Mouse (Mus musculus) embryonic stem cell, embryonic (primary cell): Measurements from ENCODE around the gene Magt1.

Experiments used
- CTCF ChIA-PET, 4 experiments: fragments of 300-600 bp in 2 of 4; fragments of 350-600 bp in 2 of 4; sonication (Branson Sonifier 250); formaldehyde crosslinking; loops; one replicate each; lab custom pipeline; 2022; ENCODE audit warnings: inconsistent platforms in 2 of 4; lab: Charles Lee
- POLR2A ChIA-PET, 4 experiments: fragments of 300-600 bp in 2 of 4; fragments of 350-600 bp in 2 of 4; sonication (Branson Sonifier 250); formaldehyde crosslinking; loops; one replicate each; lab custom pipeline; 2022; ENCODE audit warnings: antibody characterized with exemption in 4 of 4, inconsistent platforms in 1 of 4; lab: Charles Lee

Gene Magt1

GRCm38 (mm10) chrX:106011465-106012159, at the start of gene Magt1:
TSS of gene Magt1 (minus strand) at chrX:106011906.
- ChIA-PET CTCF (interaction anchor here in 2 of 4 experiments (0.7 to 0.8 kb wide), 2 partner anchors 21 to 160 kb away, joined by 3 read pairs; no protein-coding TSS in a partner anchor), POLR2A (interaction anchor here in 3 of 4 experiments (0.6 to 4.1 kb wide), 54 partner anchors 9 to 1155 kb away, joined by 3 to 23 read pairs (median 4); partner anchors contain the start of genes Atp7a (in 3 of the 3), Atrx (in 2 of the 3), Pgk1 (in 2 of the 3) and Fgf16 (in 1 of the 3))

- POLR2A ChIA-PET = interaction anchor here in 3 of 4 experiments (0.6 to 1.0 kb wide), 6 partner anchors 12 to 121 kb away, joined by 3 to 12 read pairs (median 4); partner anchors contain the start of gene Atp7a (in 1 of the 3)
- CTCF ChIA-PET = no interaction called here
These were observed 36.5 kb upstream of the Magt1 start for GRCm38 (mm10) chrX:106048191-106048590.

GRCm38 (mm10) chrX:106045928-106046327, 34.2 kb upstream of the Magt1 start:
- POLR2A ChIA-PET = interaction anchor here in 2 of 4 experiments (0.6 to 2.1 kb wide), 5 partner anchors 13 to 89 kb away, joined by 3 to 7 read pairs (median 5); partner anchors contain the start of gene Atp7a (in 1 of the 2)
- CTCF ChIA-PET = interaction anchor here in 3 of 4 experiments (0.6 to 0.7 kb wide), 3 partner anchors 54 to 1191 kb away, joined by 3 to 4 read pairs (median 3); no protein-coding TSS in a partner anchor

- ChIA-PET CTCF (interaction anchor here in 1 of 4 experiments (0.6 kb wide), 1 partner anchor 1190 kb away, joined by 3 read pairs; no protein-coding TSS in a partner anchor), POLR2A (interaction anchor here in 2 of 4 experiments (0.6 to 2.1 kb wide), 4 partner anchors 13 to 89 kb away, joined by 3 to 7 read pairs (median 6); partner anchors contain the start of gene Atp7a (in 1 of the 2))
These were observed 33.7 kb upstream of the Magt1 start for GRCm38 (mm10) chrX:106045455-106045854.

- CTCF ChIA-PET = interaction anchor here in 1 of 4 experiments (0.6 kb wide), 1 partner anchor 14 kb away, joined by 3 read pairs; no protein-coding TSS in a partner anchor
- POLR2A ChIA-PET = interaction anchor here in 1 of 4 experiments (2.1 kb wide), 1 partner anchor 15 kb away, joined by 5 read pairs; no protein-coding TSS in a partner anchor
These were observed 32.3 kb upstream of the Magt1 start for GRCm38 (mm10) chrX:106043863-106044617.

- ChIA-PET POLR2A (interaction anchor here in 2 of 4 experiments (1.4 to 3.0 kb wide), 3 partner anchors 10 kb away, joined by 4 to 11 read pairs (median 6); partner anchors contain the start of gene Atp7a (in 2 of the 2)), CTCF (no interaction called here)
These were observed 25.6 kb upstream of the Magt1 start for GRCm38 (mm10) chrX:106037185-106037752.

- POLR2A ChIA-PET = interaction anchor here in 3 of 4 experiments (1.2 to 1.5 kb wide), 4 partner anchors 9 to 49 kb away, joined by 3 to 6 read pairs (median 4); partner anchors contain the start of gene Atp7a (in 2 of the 3)
- CTCF ChIA-PET = no interaction called here
These were observed 24.0 kb upstream of the Magt1 start for GRCm38 (mm10) chrX:106035727-106036126.

- POLR2A ChIA-PET = interaction anchor here in 2 of 4 experiments (0.6 to 1.5 kb wide), 3 partner anchors 15 to 20 kb away, joined by 4 to 7 read pairs (median 4); no protein-coding TSS in a partner anchor
- CTCF ChIA-PET = no interaction called here
These were observed 19.4 kb upstream of the Magt1 start for GRCm38 (mm10) chrX:106031124-106031523.

- ChIA-PET POLR2A (interaction anchor here (0.6 to 1.4 kb wide), 13 partner anchors 15 to 1509 kb away, joined by 3 to 7 read pairs (median 3); partner anchors contain the start of gene Cox7b (in 2 of the 4)), CTCF (interaction anchor here in 1 of 4 experiments (0.6 to 0.7 kb wide), 2 partner anchors 13 to 167 kb away, joined by 3 read pairs; no protein-coding TSS in a partner anchor)
These were observed 18.5 kb upstream of the Magt1 start for GRCm38 (mm10) chrX:106030176-106030575.

- CTCF ChIA-PET = interaction anchor here (0.5 to 1.7 kb wide), 26 partner anchors 8 to 531 kb away, joined by 3 to 17 read pairs (median 4); partner anchors contain the start of genes Cox7b (in 2 of the 4) and Pgk1 (in 1 of the 4)
These were observed 15.6 kb upstream of the Magt1 start for GRCm38 (mm10) chrX:106027343-106027674.

GRCm38 (mm10) chrX:106026418-106027342, 15.0 kb upstream of the Magt1 start, which contains the start of gene Atp7a:
TSS of gene Atp7a (plus strand) at chrX:106027276.
- ChIA-PET CTCF (interaction anchor here (0.5 to 1.7 kb wide), 33 partner anchors 8 to 874 kb away, joined by 3 to 17 read pairs (median 4); partner anchors contain the start of genes Cox7b (in 3 of the 4) and Pgk1 (in 1 of the 4)), POLR2A (interaction anchor here (0.6 to 4.7 kb wide), 65 partner anchors 8 to 259 kb away, joined by 3 to 67 read pairs (median 4); partner anchors contain the start of genes Cox7b (in 4 of the 4), Magt1 (in 3 of the 4), Pgk1 (in 2 of the 4) and Atrx (in 1 of the 4))

More at GRCm38 (mm10) chrX:106027343-106027674, 15.6 kb upstream of the Magt1 start:
- POLR2A ChIA-PET = interaction anchor here (0.7 to 4.7 kb wide), 59 partner anchors 8 to 232 kb away, joined by 3 to 67 read pairs (median 4); partner anchors contain the start of genes Cox7b (in 4 of the 4), Magt1 (in 3 of the 4) and Pgk1 (in 2 of the 4)

- ChIA-PET CTCF (no interaction called here), POLR2A (interaction anchor here in 3 of 4 experiments (1.0 to 2.5 kb wide), 6 partner anchors 9 to 169 kb away, joined by 3 to 20 read pairs (median 4); partner anchors contain the start of genes Atp7a (in 3 of the 3) and Pgk1 (in 1 of the 3))
These were observed 5.8 kb upstream of the Magt1 start for GRCm38 (mm10) chrX:106017516-106017915.

- ChIA-PET POLR2A (interaction anchor here in 3 of 4 experiments (1.0 to 4.0 kb wide), 10 partner anchors 8 to 171 kb away, joined by 3 to 67 read pairs (median 6); partner anchors contain the start of genes Atp7a (in 3 of the 3) and Pgk1 (in 2 of the 3)), CTCF (no interaction called here)
These were observed 5.4 kb upstream of the Magt1 start for GRCm38 (mm10) chrX:106017102-106017501.

- POLR2A ChIA-PET = interaction anchor here (0.5 to 4.0 kb wide), 42 partner anchors 8 to 173 kb away, joined by 3 to 67 read pairs (median 4); partner anchors contain the start of genes Atp7a (in 4 of the 4), Pgk1 (in 3 of the 4) and Atrx (in 2 of the 4)
- CTCF ChIA-PET = interaction anchor here in 3 of 4 experiments (1.0 to 1.2 kb wide), 4 partner anchors 10 to 11 kb away, joined by 3 to 4 read pairs (median 4); partner anchors contain the start of gene Atp7a (in 3 of the 3)
These were observed 4.0 kb upstream of the Magt1 start, which contains the start of gene Cox7b for GRCm38 (mm10) chrX:106015571-106016322. TSS of gene Cox7b (plus strand) at chrX:106015700.
